Mouse (Mus musculus) thymus, adult 2 months (tissue): ENCODE results near the gene Otulinl. TPM values are rescaled to one million over a fixed set of nuclear protein-coding genes. Genes with fewer than 3 reads are reported as not detected.

ENCODE experiments used
- DNase-seq: peaks from one replicate; pipeline ENCODE4 v3.0.0; 2021
- H3K27ac ChIP-seq: fragments of 200-500 bp; 2 replicates; pipeline ENCODE4 v1.5.1; 2012; ENCODE audit warnings: low read length, control low read depth; ENCODE audit not compliant: control insufficient read depth, insufficient read depth
- H3K27me3 ChIP-seq: fragments of 200-500 bp; 2 replicates; pipeline ENCODE4 v1.6.1; 2012; ENCODE audit warnings: mild to moderate bottlenecking, low read length, moderate library complexity, mixed read lengths; ENCODE audit not compliant: control insufficient read depth, insufficient read depth
- H3K36me3 ChIP-seq: fragments of 200-500 bp; 2 replicates; pipeline ENCODE4 v1.6.1; 2012; ENCODE audit warnings: mild to moderate bottlenecking, low read length, moderate library complexity; ENCODE audit not compliant: control insufficient read depth, insufficient read depth
- H3K4me1 ChIP-seq: fragments of 200-500 bp; replicated peaks from 2 replicates; pipeline ENCODE4 v1.6.1; 2012; ENCODE audit warnings: low read length; ENCODE audit not compliant: control insufficient read depth, insufficient read depth
- H3K4me3 ChIP-seq: fragments of 200-500 bp; 2 replicates; pipeline ENCODE4 v1.5.1; 2012; ENCODE audit warnings: mild to moderate bottlenecking, low read length, control low read depth, moderate library complexity; ENCODE audit not compliant: control insufficient read depth, insufficient read depth
- CTCF ChIP-seq: fragments of 200-500 bp; IDR thresholded peaks from 2 replicates; pipeline ENCODE4 v1.5.1; 2012; ENCODE audit warnings: mild to moderate bottlenecking, control low read depth, low read length, moderate library complexity, borderline replicate concordance; ENCODE audit not compliant: control insufficient read depth, poor library complexity, insufficient read depth; ENCODE audit errors: extremely low read depth
- POLR2A ChIP-seq: fragments of 200-500 bp; IDR thresholded peaks from 2 replicates; pipeline ENCODE4 v1.6.1; 2012; ENCODE audit warnings: mild to moderate bottlenecking, low read length, control low read depth, moderate library complexity; ENCODE audit not compliant: control insufficient read depth, poor library complexity, insufficient read depth; ENCODE audit errors: extremely low read depth
- WGBS: fragments of 180-500 bp; shearing (Covaris S2); methylation state at CpG from one replicate; pipeline ENCODE4 v1.1.7; 2018; 5-methylcytosine and 5-hydroxymethylcytosine counted together
- polyA plus RNA-seq: library from polyadenylated mRNA; depleted of rRNA; stranded (reverse); fragments of >200 nt; gene quantifications from 2 replicates; pipeline ENCODE4 v1.2.3, GENCODE M21; 2012

Otulinl gene
- polyA plus RNA-seq, 1 experiment = 32.1 TPM

DNA sequence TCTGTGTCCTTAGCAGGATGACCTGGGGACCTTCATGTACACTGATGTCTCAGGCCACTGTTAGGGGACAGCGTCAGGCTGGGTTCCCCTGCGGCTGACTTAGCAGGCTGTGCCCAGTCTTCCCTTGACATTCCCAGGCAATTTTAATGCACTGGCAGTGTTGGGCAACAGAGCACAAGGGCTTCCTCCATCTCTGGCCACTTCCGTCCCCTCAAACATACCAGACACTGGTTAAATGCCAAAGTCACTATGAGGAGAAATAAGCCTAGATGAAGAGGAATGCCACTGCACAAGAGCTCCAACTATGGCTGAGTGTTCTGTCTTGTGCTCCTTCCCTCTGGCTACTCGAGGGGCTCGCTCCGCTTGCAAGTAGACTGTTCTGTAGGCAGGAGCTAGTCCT is 8.2 kb downstream of the Otulinl start:
- no peak overlapping the region for H3K4me3 ChIP-seq
- 0 out of 2 replicates have a peak, but pooled peaks cover 3% of the 10 kb centered on the region for H3K36me3 ChIP-seq
- DNase-seq = no peak
- no peaks in the 10 kb centered on the region for H3K27me3 ChIP-seq
- H3K4me1 ChIP-seq = peaks cover 50% of the 10 kb centered on the region
- TF ChIP-seq CTCF = no peak
- TF ChIP-seq POLR2A = no peak
- no peak overlapping the region for H3K27ac ChIP-seq
- 96% methylated on average over 6 of the region's 6 CpGs for WGBS

DNA sequence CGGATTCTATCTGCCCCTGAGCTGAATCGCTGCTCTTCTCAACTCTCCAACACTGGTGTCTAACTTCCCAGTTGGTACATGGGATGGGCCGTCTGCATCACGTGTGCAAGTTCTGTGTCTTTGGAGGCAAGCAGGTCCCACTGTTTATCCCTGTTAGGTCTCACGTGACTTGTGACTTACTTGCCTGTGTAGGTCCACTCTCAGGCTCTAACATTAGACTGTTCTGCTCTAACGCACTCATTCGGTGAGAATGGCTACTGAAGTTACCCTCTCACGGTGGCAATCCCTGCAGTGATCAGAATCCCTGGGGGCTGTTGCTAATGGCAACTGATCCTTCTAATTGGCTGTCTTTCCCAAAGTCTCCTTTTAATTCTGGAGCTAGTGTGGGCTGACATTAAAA is 9.1 kb downstream of the Otulinl start:
- peaks cover 52% of the 10 kb centered on the region for H3K4me1 ChIP-seq
- peak overlapping the region; percentile 97; the same call in 1 of the 2 replicates for H3K27ac ChIP-seq
- H3K36me3 ChIP-seq = 0 out of 2 replicates have a peak, but pooled peaks cover 3% of the 10 kb centered on the region
- 83% methylated on average over 8 of the region's 8 CpGs for WGBS
- no peak overlapping the region for H3K4me3 ChIP-seq
- DNase-seq = no peak
- TF ChIP-seq POLR2A (no peak), CTCF (no peak)
- H3K27me3 ChIP-seq = no peaks in the 10 kb centered on the region

DNA sequence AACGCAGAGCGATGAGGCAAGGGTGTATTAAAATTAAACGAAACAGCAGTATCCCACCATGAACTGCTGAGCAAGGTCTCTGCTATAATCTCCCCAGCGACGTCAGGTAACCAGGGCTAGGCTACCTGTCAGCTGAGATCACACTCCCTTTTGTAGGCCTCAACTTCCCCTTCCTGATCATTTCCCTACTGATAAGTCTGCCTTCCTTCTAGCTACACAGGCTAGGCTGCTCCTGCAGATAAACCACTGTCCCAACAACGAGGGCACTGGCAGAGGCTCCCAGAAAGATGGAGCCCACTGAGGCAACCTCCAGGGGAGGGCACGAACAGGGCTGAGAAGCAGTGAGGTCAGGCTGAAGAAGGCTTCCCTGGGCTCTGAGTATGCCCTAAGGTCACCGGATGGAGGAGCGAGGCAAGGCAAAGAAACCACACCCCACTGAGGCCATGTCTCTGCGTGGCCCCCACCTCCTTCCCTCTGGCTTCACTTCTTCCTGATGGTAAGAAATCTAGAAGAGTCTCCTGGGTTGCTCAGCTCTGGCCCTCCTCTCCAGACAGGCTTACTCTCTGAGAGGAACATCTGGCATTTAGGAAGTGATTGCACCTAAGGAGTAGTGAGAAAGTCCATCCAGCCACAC is 9.7 kb downstream of the Otulinl start:
- Histone ChIP-seq H3K36me3 (0 out of 2 replicates have a peak, but pooled peaks cover 3% of the 10 kb centered on the region), H3K27ac (peak overlapping the region; percentile 97), H3K27me3 (no peaks in the 10 kb centered on the region), H3K4me3 (no peak overlapping the region), H3K4me1 (peaks cover 57% of the 10 kb centered on the region)
- no peak for DNase-seq
- WGBS = 44% methylated on average over 10 of the region's 10 CpGs
- TF ChIP-seq POLR2A (no peak), CTCF (no peak)

GRCm38 (mm10) chr15:27670708-27671107 is 10.7 kb downstream of the Otulinl start:
- Histone ChIP-seq H3K4me3 (no peak overlapping the region), H3K36me3 (0 out of 2 replicates have a peak, but pooled peaks cover 3% of the 10 kb centered on the region), H3K27ac (peak overlapping the region; percentile 100), H3K27me3 (no peaks in the 10 kb centered on the region), H3K4me1 (peaks cover 56% of the 10 kb centered on the region)
- peak; percentile 66 for DNase-seq
- TF ChIP-seq POLR2A (no peak), CTCF (no peak)
- 18% methylated on average over 8 of the region's 8 CpGs for WGBS

DNA sequence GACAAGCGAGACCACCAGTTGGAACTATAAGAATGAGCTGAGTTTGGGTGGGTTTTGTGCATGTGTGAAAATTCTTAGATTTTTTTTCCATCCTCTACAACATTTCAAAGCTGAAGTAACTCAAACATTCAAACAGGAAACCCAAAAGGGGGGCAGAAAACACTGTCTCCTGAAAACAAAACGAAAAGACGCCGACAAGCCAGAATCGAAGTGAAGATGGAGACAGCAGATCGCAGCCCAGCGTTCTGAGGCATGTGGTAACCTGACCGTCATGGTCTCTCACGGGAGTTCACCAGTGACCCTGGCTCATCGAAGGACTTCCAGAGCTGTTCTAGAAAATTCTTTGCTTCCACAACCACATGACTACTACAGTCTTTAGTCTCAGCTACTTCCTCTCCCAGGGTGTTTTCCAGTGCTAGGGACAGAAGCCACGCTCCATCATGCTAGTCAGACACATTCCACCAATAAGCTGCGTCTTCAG is 11.4 kb downstream of the Otulinl start:
- Histone ChIP-seq H3K4me1 (peaks cover 55% of the 10 kb centered on the region), H3K4me3 (peak overlapping the region; percentile 37), H3K27me3 (no peaks in the 10 kb centered on the region), H3K27ac (peak overlapping the region; percentile 100), H3K36me3 (0 out of 2 replicates have a peak, but pooled peaks cover 3% of the 10 kb centered on the region)
- TF ChIP-seq CTCF (no peak), POLR2A (0 out of 2 replicates have a peak, but pooled peaks have one; percentile 45)
- DNase-seq = peak; percentile 60
- WGBS = 18% methylated on average over 12 of the region's 12 CpGs

GRCm38 (mm10) chr15:27669276-27669675 is 12.1 kb downstream of the Otulinl start:
- DNase-seq = no peak
- TF ChIP-seq CTCF (no peak), POLR2A (no peak)
- peaks cover 49% of the 10 kb centered on the region for H3K4me1 ChIP-seq
- no peak overlapping the region for H3K4me3 ChIP-seq
- H3K27me3 ChIP-seq = no peaks in the 10 kb centered on the region
- H3K27ac ChIP-seq = peak overlapping the region; percentile 100
- 87% methylated on average over 4 of the region's 4 CpGs for WGBS
- H3K36me3 ChIP-seq = 0 out of 2 replicates have a peak, but pooled peaks cover 2% of the 10 kb centered on the region
